Mouse (Mus musculus) liver, adult 2 months (tissue): ENCODE measurements at regions not wholly inside any gene's neighbourhood (a gene's known extent, or its start where the extent isn't known, plus 50 kb on each side); places are given as distances from the start of the nearest gene placed in this dataset.

Experiments
- DNase-seq: peaks from one replicate; pipeline ENCODE4 v3.0.0-alpha.2; 2011; ENCODE audit warnings: low read depth, low spot score; ENCODE audit errors: extremely low read depth
- H3K27ac ChIP-seq: fragments of 200-500 bp; replicated peaks from 2 replicates; pipeline ENCODE4 v1.5.1; 2012; ENCODE audit warnings: low read depth, mild to moderate bottlenecking, control low read depth, inconsistent platforms, low read length; ENCODE audit not compliant: insufficient read depth
- H3K27me3 ChIP-seq: fragments of 200-500 bp; 2 replicates; pipeline ENCODE4 v1.6.1; 2012; ENCODE audit warnings: mild to moderate bottlenecking, moderate library complexity, low read length, inconsistent platforms; ENCODE audit not compliant: control insufficient read depth, insufficient read depth
- H3K36me3 ChIP-seq: fragments of 200-500 bp; 2 replicates; pipeline ENCODE4 v1.6.1; 2012; ENCODE audit warnings: low read length, inconsistent platforms; ENCODE audit not compliant: control insufficient read depth, insufficient read depth
- H3K4me1 ChIP-seq: fragments of 200-500 bp; 2 replicates; pipeline ENCODE4 v1.6.1; 2011; ENCODE audit warnings: low read length; ENCODE audit not compliant: control insufficient read depth, insufficient read depth
- H3K4me3 ChIP-seq: fragments of 200-500 bp; 2 replicates; pipeline ENCODE4 v1.5.1; 2011; ENCODE audit warnings: low read depth, mild to moderate bottlenecking, control low read depth, low read length, moderate library complexity; ENCODE audit not compliant: insufficient read depth
- H3K79me2 ChIP-seq: fragments of 200-500 bp; 2 replicates; pipeline ENCODE4 v1.6.1; 2012; ENCODE audit warnings: inconsistent platforms, mild to moderate bottlenecking, low read length, moderate library complexity; ENCODE audit not compliant: control insufficient read depth, insufficient read depth
- H3K9ac ChIP-seq: fragments of 200-500 bp; 2 replicates; pipeline ENCODE4 v1.6.1; 2012; ENCODE audit warnings: low read depth, mild to moderate bottlenecking, control low read depth, inconsistent platforms, low read length
- CTCF ChIP-seq: fragments of 200-500 bp; IDR thresholded peaks from 2 replicates; pipeline ENCODE4 v1.5.1; 2011; ENCODE audit warnings: low read depth, low read length, control low read depth
- POLR2A ChIP-seq: fragments of 200-500 bp; IDR thresholded peaks from 2 replicates; pipeline ENCODE4 v1.6.1; 2011; ENCODE audit warnings: low read length, control low read depth; ENCODE audit not compliant: insufficient read depth; ENCODE audit errors: extremely low read depth
- WGBS: fragments of 180-500 bp; shearing (Covaris S2); methylation state at CpG from one replicate; pipeline ENCODE4 v1.1.7; 2018; 5-methylcytosine and 5-hydroxymethylcytosine counted together

GRCm38 (mm10) chr17:88261556-88261955 is 179.0 kb upstream of the Foxn2 start:
- H3K27me3 ChIP-seq, result no peaks in the 10 kb centered on the region
- TF ChIP-seq CTCF, result no peak
- TF ChIP-seq POLR2A, result no peak
- H3K27ac ChIP-seq, result no peak overlapping the region
- no peaks in the 10 kb centered on the region for H3K36me3 ChIP-seq
- H3K4me1 ChIP-seq, result peaks cover 3% of the 10 kb centered on the region; the same call in 1 of the 2 replicates
- DNase-seq, result no peak
- no peaks in the 10 kb centered on the region for H3K79me2 ChIP-seq
- WGBS, result 83% methylated on average over 8 of the region's 8 CpGs
- H3K4me3 ChIP-seq, result no peak overlapping the region
- H3K9ac ChIP-seq, result no peak overlapping the region

DNA sequence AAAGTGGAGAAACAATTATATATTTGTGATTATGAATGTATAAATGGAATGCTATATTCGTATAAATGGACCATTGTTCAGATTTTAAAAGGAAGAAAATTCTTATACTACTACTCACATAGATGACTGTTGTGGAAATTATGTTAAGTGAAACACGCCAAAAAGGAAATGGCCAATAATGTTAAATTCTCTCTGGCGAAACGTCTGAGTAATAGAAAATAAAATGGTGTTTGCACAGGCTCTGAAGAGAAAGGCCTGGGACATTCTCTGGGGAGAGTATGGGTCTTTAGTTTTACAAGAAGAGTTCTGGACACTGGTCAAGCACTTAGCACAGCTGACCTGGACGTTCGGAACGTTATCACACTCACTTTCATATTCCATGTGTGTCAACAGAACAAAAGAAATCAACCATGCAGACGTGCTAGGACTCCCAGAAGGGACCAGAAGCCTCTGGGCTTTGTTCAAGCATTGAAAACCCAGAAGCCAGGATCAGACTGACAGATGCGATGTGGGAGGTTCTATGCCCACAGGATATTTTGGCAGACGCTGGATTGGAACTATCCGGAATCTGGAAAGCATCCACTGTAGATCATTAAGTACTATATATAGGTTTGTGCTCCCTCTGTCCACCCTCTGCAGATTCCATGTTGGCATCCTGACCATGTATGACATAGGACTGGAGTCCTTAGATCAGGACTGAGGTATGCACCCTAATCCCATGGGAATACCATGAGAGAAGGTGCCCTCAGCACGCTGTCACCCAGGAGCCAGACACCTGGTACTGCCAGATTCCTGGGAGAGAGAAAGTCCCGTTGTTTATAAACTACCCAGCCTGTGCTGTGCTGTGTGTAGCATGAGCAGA is 178.0 kb upstream of the Foxn2 start:
- WGBS, result 83% methylated on average over 13 of the region's 13 CpGs
- no peaks in the 10 kb centered on the region for H3K36me3 ChIP-seq
- TF ChIP-seq CTCF, result no peak
- TF ChIP-seq POLR2A, result no peak
- H3K4me3 ChIP-seq, result no peak overlapping the region
- no peak for DNase-seq
- H3K79me2 ChIP-seq, result no peaks in the 10 kb centered on the region
- no peak overlapping the region for H3K9ac ChIP-seq
- H3K27ac ChIP-seq, result no peak overlapping the region
- H3K27me3 ChIP-seq, result no peaks in the 10 kb centered on the region
- H3K4me1 ChIP-seq, result 0 out of 2 replicates have a peak, but pooled peaks cover 2% of the 10 kb centered on the region

DNA sequence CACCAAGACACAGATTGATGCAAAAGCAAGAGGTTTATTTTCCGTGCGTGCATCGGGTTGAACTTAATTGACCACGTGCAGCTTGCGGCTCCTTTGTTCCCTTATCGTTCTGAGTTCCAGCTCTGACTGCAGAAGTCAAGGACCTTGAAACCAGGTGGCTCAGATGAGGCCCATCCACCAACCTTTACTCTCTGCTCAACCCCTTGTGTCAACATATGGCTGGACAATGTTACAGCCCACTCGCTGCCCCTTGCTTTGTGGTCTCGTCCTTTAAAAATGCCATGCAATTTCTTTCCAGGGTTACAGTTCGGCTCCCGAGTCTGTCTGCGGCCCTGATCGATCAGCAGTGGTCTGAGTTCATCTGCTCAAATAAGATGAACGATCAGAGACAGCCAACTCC is 175.2 kb upstream of the Foxn2 start:
- Histone ChIP-seq H3K4me3 (no peak overlapping the region), H3K9ac (no peak overlapping the region), H3K79me2 (no peaks in the 10 kb centered on the region), H3K27ac (no peak overlapping the region), H3K27me3 (no peaks in the 10 kb centered on the region), H3K36me3 (no peaks in the 10 kb centered on the region), H3K4me1 (0 out of 2 replicates have a peak, but pooled peaks cover 2% of the 10 kb centered on the region)
- peak; percentile 75 for DNase-seq
- TF ChIP-seq POLR2A (no peak), CTCF (no peak)
- WGBS, result 25% methylated on average over 13 of the region's 13 CpGs

DNA sequence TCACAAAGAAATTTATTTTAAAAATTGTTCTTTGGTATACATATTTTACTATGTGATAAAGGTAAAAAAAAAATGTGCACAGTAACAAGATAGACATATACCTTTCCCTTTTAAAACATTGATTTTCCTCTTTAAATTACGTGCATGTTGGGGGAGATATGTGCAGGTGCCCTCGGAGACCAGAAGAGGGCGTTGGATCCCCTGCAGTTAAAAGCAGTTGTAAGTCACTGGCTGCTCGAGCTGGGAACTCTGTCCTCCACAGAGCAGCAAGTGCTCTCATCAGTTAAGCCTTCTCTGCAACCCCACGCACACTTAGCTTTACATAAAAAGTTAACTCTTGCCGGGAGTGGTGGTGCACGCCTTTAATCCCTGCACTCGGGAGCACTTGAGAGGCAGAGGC is 172.3 kb upstream of the Foxn2 start:
- no peak overlapping the region for H3K4me3 ChIP-seq

DNA sequence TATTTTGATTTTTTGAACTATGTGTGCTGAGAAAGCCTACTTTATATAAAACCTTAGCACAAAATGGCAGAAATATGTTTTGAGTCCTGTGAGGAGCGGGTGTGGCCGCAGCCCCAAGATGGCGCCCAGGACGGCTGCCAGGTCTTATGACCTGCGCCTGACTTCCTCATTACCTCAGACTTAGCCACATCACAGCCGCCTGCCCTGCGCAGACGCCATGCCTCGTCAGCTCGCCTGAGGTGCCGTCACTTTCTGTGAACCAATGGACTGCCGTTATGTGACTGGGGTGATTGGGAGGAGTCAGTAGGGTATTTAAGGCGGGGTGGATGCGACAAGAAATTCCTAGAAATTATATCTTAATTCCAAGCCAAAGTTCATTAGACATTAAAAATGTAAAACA is 171.7 kb upstream of the Foxn2 start:
- 97% methylated on average over 14 of the region's 14 CpGs for WGBS

More for the DNA sequence above, 172.3 kb upstream of the Foxn2 start:
- 90% methylated on average over 8 of the region's 8 CpGs for WGBS
- no peak overlapping the region for H3K9ac ChIP-seq
- DNase-seq, result no peak
- TF ChIP-seq CTCF (no peak), POLR2A (no peak)
- no peaks in the 10 kb centered on the region for H3K79me2 ChIP-seq
- H3K27ac ChIP-seq, result no peak overlapping the region
- 0 out of 2 replicates have a peak, but pooled peaks cover 2% of the 10 kb centered on the region for H3K4me1 ChIP-seq
- no peaks in the 10 kb centered on the region for H3K27me3 ChIP-seq
- no peaks in the 10 kb centered on the region for H3K36me3 ChIP-seq

GRCm38 (mm10) chr17:88270896-88271295 is 169.6 kb upstream of the Foxn2 start:
- no peaks in the 10 kb centered on the region for H3K27me3 ChIP-seq
- WGBS, result 87% methylated on average over 5 of the region's 5 CpGs
- no peaks in the 10 kb centered on the region for H3K36me3 ChIP-seq
- no peaks in the 10 kb centered on the region for H3K4me1 ChIP-seq
- H3K9ac ChIP-seq, result no peak overlapping the region
- H3K27ac ChIP-seq, result no peak overlapping the region
- no peak for DNase-seq
- TF ChIP-seq POLR2A (no peak), CTCF (no peak)
- no peak overlapping the region for H3K4me3 ChIP-seq
- H3K79me2 ChIP-seq, result no peaks in the 10 kb centered on the region

More for the DNA sequence above, 171.7 kb upstream of the Foxn2 start:
- Histone ChIP-seq H3K27ac (no peak overlapping the region), H3K4me1 (0 out of 2 replicates have a peak, but pooled peaks cover 2% of the 10 kb centered on the region), H3K27me3 (no peaks in the 10 kb centered on the region), H3K79me2 (no peaks in the 10 kb centered on the region), H3K4me3 (no peak overlapping the region), H3K36me3 (no peaks in the 10 kb centered on the region), H3K9ac (no peak overlapping the region)
- no peak for TF ChIP-seq CTCF
- no peak for DNase-seq
